14 mouse cellular contexts compared by ENCODE assay signal in the genomic region with DNA sequence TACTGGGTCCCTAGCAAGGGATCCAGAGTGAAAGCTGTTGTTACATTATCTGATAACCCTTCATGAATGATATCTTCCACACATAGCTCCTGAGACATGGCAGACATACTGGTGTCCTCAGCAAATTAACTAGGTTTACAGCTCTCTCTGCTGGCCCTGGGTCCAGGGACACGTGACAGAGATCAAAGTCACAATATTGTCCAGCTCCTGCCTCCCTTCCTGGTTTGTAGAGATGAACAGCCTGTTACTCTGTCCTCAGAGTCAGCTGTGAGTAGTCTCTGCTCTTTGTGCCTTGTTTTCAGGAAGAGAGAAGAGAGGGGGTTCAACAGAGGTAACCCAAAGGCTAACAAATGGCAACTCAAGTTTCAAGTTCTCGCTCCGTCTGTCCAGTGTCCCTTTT.
"Had no signal": no experiment of that assay in that cellular context is flagged by ENCODE, and none has a peak within 500 bp of the region (broad histone marks: within the 10 kb centered on the region; RNA-seq: fewer than 3 reads in every experiment).

No protein-coding gene starts in this region.

- H3K4me3 ChIP-seq: lung, embryonic 15.5 days; megakaryocyte, embryonic 14.5 days; midbrain, embryonic 12.5 days; neural tube, embryonic 12.5 days; stomach, embryonic 15.5 days had no signal

- H3K27ac ChIP-seq: lung, embryonic 15.5 days; macrophage; midbrain, embryonic 12.5 days; neural tube, embryonic 12.5 days; stomach, embryonic 15.5 days; stomach, postnatal 0 days had no signal

- H3K36me3 ChIP-seq: lung, embryonic 15.5 days; midbrain, embryonic 12.5 days; neural tube, embryonic 12.5 days; stomach, embryonic 15.5 days had no signal

- H3K4me1 ChIP-seq: lung, embryonic 15.5 days; neural tube, embryonic 12.5 days; stomach, embryonic 15.5 days had no signal

- DNase-seq: liver, postnatal 0 days; lung, postnatal 14 days; midbrain, embryonic 14.5 days; right cerebral cortex, postnatal 14 days; thymus, adult 2 months; thymus, postnatal 25 days; thymus, postnatal 4 days had no signal

- H3K9ac ChIP-seq: liver, postnatal 0 days; lung, embryonic 15.5 days; midbrain, embryonic 12.5 days; neural tube, embryonic 12.5 days; stomach, embryonic 15.5 days had no signal

- H3K27me3 ChIP-seq: lung, embryonic 15.5 days; neural tube, embryonic 12.5 days; stomach, embryonic 15.5 days had no signal
